Mouse (Mus musculus): ENCODE measurements around the gene Sdr16c6.

Gene Sdr16c6

DNA sequence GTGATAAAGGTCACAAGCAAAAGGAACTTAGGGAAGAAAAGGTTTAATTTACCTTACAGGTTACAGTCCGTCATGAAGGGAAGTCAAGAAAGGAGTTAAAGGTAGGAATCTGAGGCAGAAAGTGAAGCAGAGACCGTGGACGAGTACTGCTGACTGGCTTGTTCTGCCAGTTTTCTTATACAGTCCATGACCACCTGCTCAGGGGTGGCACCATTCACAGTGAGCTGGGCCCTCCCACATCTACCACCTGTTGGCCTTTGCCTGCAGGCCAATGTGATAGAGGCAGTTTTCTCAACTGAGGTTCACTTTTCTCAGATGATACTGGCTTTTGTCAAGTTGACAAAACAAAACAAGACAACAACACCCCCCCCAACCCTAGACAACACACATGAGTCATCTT, at the start of gene Sdr16c6:
Gene Sdr16c6, minus strand, starts transcription at position 151 of the 400 bp plus-strand sequence.
- DNase-seq (ENCODE audit: low read depth, low spot score), result no peak

GRCm38 (mm10) chr4:4080180-4080579, 2.9 kb upstream of the Sdr16c6 start:
- DNase-seq (ENCODE audit: low read depth, low spot score), result no peak

DNA sequence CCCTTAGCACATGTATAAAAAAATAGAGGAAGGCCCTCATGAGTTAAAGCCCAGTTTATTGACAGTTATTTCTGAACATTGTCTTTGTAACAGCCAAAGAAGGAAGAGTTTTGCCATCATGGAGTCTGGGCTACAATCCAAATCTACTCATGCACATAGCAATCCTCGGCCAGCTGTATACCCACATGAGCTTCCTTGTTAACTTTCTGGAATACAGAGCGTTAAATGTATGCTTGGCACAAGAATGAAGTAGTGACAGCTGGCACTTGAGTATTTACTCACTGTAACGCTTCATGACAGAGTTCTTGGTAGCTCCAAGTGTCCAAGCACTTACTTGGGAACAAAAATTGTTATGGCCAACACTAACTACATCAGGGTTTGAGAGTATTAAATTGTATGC, 1.8 kb upstream of the Sdr16c6 start:
- DNase-seq (ENCODE audit: low read depth, low spot score), result no peak

DNA sequence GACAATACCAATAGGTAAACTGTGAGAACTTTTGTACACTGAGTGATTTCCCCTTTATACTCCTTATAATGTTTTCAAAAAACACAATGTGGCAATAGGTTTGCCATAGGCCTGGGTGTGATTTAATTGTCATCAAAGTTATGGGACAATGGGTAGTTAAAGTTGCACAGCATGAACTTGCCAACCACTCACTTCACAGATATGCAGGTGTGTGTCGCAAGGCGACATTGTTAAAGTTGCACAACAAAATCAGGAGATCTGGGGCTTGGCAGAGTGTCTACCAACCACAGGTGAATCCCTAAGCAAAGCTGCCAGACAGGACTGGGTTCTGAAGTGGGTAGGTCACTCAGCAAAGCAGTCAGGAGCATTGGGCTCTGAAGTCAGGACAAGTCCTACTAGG, 1.3 kb downstream of the Sdr16c6 start:
- DNase-seq (ENCODE audit: low read depth, low spot score), result no peak

All from telencephalon, adult 2 months (tissue).